Mouse (Mus musculus) kidney, postnatal 36 days (tissue): ENCODE measurements at regions not wholly inside any gene's neighbourhood (a gene's known extent, or its start where the extent isn't known, plus 50 kb on each side); places are given as distances from the start of the nearest gene placed in this dataset.

Source experiments
- DNase-seq, 2 experiments: peaks; one replicate each; pipeline ENCODE4 v3.0.0; 2021 to 2022; ENCODE audit warnings: mixed read lengths in 2 of 2

GRCm38 (mm10) chrX:97434327-97434726, 57.3 kb upstream of the Eda2r start:
- peak in 1 of 2 experiments; percentile 3 for DNase-seq

GRCm38 (mm10) chrX:97431391-97431803, 54.4 kb upstream of the Eda2r start:
- DNase-seq, result peak; percentile 47 to 62
